Mouse (Mus musculus): ENCODE measurements at regions not wholly inside any gene's neighbourhood (a gene's known extent, or its start where the extent isn't known, plus 50 kb on each side); places are given as distances from the start of the nearest gene placed in this dataset.

- WGBS, result 51% methylated on average over 3 of the region's 3 CpGs
Observed at GRCm38 (mm10) chr12:29089634-29090033, 338.0 kb downstream of the Eipr1 start.

DNA sequence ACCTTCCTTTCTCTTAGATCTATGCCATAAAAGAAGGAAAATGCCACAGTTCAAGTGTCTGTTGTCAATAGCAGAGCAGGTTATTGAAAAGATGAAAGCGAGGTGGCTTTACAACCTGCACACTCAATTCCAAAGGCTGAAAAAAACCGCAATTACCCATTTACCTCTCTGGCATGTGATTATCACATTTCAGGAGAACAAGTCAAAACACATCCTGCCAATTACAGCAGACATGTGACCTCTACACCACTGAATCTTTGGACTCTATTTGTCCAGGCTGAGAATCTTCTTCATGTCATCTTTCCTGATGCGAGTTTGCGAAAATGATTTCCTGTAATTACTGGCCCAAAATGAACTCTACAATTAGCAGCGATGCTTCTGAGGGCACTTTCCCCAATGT lies 338.8 kb downstream of the Eipr1 start:
- H3K9me3 ChIP-seq (replicated peaks), result no peaks in the 10 kb centered on the region
- no peak overlapping the region for H3K9ac ChIP-seq
- H3K36me3 ChIP-seq, result no peaks in the 10 kb centered on the region
- H3K4me2 ChIP-seq, result no peak overlapping the region
- 84% methylated on average over 5 of the region's 5 CpGs for WGBS
- H3K27ac ChIP-seq (ENCODE audit: poor library complexity, severe bottlenecking), result no peak overlapping the region
- no peak overlapping the region for H3K4me3 ChIP-seq
- no peaks in the 10 kb centered on the region for H3K27me3 ChIP-seq (replicated peaks)
- H3K4me1 ChIP-seq (replicated peaks), result no peaks in the 10 kb centered on the region; the same call in 1 of the 2 replicates
- no peak for ATAC-seq (ENCODE audit: insufficient number of reproducible peaks, low FRiP score)

More at GRCm38 (mm10) chr12:29089634-29090033, 338.0 kb downstream of the Eipr1 start:
- Histone ChIP-seq H3K27me3 (replicated peaks) (no peaks in the 10 kb centered on the region), H3K4me2 (no peak overlapping the region), H3K9ac (no peak overlapping the region), H3K9me3 (replicated peaks) (no peaks in the 10 kb centered on the region), H3K36me3 (no peaks in the 10 kb centered on the region), H3K27ac (ENCODE audit: poor library complexity, severe bottlenecking) (no peak overlapping the region; the same call in 1 of the 2 replicates), H3K4me1 (replicated peaks) (no peaks in the 10 kb centered on the region; the same call in 1 of the 2 replicates), H3K4me3 (no peak overlapping the region)
- no peak for ATAC-seq (ENCODE audit: insufficient number of reproducible peaks, low FRiP score)

DNA sequence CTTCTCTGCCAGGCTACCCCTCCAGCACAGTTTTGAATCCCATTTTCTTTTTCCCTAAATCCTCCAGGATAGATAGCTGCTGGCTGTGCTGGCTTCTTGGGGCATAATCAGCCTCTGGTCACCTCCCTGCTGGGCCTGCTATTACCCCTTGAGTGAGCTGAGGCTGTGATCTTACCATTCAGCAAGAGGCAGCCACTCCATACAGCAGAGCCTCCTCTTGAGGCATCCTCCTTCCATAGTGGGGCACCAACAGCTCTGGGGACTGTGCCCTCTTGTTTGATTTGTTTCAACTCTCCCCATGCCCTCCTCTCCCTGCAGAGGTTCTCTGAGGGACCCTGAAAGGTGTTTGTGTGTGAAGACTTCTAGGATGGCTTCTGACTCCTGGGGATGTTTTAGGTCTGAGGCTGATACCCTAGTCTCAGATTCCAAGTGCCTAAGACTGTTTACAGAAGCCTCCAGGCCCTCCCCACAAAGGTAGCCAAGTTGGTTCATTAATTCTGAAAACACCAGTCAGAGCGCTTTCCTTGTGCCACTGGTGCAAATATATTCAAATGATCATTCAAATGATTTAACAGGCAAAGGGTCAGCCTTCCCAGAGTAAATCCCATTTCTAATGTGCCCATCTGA lies 343.9 kb downstream of the Eipr1 start:
- ATAC-seq (ENCODE audit: insufficient number of reproducible peaks, low FRiP score), result no peak
- Histone ChIP-seq H3K9me3 (replicated peaks) (no peaks in the 10 kb centered on the region), H3K4me3 (no peak overlapping the region), H3K9ac (no peak overlapping the region), H3K27me3 (replicated peaks) (no peaks in the 10 kb centered on the region; the same call in 1 of the 2 replicates), H3K4me2 (peak overlapping the region; percentile 47; the same call in 1 of the 2 replicates), H3K4me1 (replicated peaks) (peaks cover 11% of the 10 kb centered on the region), H3K36me3 (no peaks in the 10 kb centered on the region), H3K27ac (ENCODE audit: poor library complexity, severe bottlenecking) (peak overlapping the region; percentile 39; the same call in 1 of the 2 replicates)
- 54% methylated on average over 1 of the region's 1 CpGs for WGBS

DNA sequence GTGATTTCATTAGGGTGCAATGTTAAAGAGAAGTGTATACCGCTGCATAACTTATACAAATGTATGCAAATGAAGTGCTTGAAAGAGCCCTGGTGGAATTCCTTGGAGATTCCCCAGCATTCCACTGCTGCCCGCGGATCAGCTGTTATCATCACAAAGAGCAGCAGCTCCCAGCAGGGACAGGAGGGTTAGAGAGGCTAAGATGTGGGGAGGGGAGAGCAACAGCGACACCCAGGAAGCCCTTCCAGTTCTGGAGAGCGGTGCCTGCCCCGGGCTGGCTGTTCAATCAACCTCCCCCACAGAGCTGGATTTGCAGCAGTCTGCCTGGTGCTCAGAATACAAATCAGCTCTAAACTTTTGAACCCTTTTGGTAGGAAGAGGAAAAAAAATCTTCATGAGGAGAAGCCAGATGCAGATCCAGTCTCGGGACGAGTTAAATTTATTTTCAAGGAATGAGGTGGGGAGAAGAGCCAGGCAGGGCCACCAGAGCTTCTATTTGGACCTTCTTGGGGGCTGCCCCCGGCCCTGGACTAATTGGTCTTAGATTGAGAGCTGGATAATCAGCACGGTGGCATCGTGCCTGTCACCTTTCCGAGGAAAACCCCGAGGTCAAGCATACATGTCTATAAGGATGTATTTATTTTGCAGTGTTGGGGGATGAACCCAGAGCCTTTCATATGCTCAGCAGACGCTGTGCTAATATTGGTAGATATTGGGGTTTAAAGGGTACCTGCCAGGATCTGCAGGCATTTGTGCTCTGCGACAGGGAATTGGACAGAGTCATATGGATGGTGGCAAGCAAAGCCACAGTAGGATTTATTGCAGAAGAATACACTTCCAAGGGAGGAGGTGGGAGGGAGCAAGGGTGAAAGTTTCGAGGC lies 344.7 kb downstream of the Eipr1 start:
- Histone ChIP-seq H3K4me2 (peak overlapping the region; percentile 47), H3K27ac (ENCODE audit: poor library complexity, severe bottlenecking) (no peak overlapping the region)

GRCm38 (mm10) chr12:29100042-29100570 lies 348.5 kb downstream of the Eipr1 start:
- no peak overlapping the region for H3K4me2 ChIP-seq
- ATAC-seq (ENCODE audit: insufficient number of reproducible peaks, low FRiP score), result no peak
- H3K36me3 ChIP-seq, result no peaks in the 10 kb centered on the region
- H3K27ac ChIP-seq (ENCODE audit: poor library complexity, severe bottlenecking), result no peak overlapping the region
- no peak overlapping the region for H3K4me3 ChIP-seq
- 28% methylated on average over 3 of the region's 3 CpGs for WGBS
- H3K9ac ChIP-seq, result no peak overlapping the region
- H3K9me3 ChIP-seq (replicated peaks), result no peaks in the 10 kb centered on the region
- H3K27me3 ChIP-seq (replicated peaks), result no peaks in the 10 kb centered on the region; the same call in 1 of the 2 replicates
- peaks cover 11% of the 10 kb centered on the region for H3K4me1 ChIP-seq (replicated peaks)

More for the DNA sequence above, 344.7 kb downstream of the Eipr1 start:
- ATAC-seq (ENCODE audit: insufficient number of reproducible peaks, low FRiP score), result no peak
- Histone ChIP-seq H3K9ac (no peak overlapping the region), H3K9me3 (replicated peaks) (no peaks in the 10 kb centered on the region), H3K27me3 (replicated peaks) (no peaks in the 10 kb centered on the region; the same call in 1 of the 2 replicates), H3K36me3 (no peaks in the 10 kb centered on the region), H3K4me1 (replicated peaks) (peaks cover 11% of the 10 kb centered on the region), H3K4me3 (no peak overlapping the region)
- WGBS, result 10% methylated on average over 16 of the region's 16 CpGs

DNA sequence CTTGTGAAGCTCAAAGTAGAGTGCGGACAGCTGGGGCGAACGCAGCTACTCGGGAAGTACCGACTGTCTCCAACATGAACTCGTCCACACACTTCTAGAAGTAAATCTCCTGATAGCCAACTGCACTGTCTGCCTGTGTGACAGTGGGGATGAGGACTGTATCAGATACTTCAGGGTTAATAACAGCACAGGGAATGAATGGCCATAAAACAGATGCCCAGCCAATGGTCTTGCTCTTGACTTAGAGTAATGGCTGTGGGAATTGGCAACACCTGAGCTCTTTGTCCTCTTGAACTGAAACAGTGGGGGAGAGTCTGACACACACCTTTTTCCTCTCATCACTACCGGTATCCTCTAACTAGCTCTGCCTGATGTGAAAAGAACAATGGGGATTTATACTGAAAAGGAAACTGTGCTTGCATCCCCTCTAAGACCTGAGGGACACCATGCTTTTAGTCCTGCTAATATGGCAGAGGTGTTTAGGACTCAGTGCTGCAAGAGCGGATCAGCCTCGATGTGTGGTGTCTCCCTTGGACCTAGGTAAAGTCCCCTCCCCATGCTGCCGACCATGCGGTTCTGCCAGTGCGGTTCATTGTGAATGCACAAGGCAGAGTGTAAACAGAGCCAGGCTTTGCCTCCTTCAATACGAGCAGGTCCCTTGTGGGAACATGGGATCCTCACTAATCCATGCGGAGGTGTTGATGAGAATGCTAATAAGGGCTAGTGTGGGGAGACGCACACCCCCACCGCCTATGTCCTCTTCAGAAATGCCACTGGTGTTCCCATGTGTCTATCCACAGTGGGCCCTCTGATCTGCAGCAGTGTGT lies 355.5 kb downstream of the Eipr1 start:
- no peaks in the 10 kb centered on the region for H3K4me1 ChIP-seq (replicated peaks)
- H3K27me3 ChIP-seq (replicated peaks), result no peaks in the 10 kb centered on the region
- no peak overlapping the region for H3K4me2 ChIP-seq
- no peak overlapping the region for H3K27ac ChIP-seq (ENCODE audit: poor library complexity, severe bottlenecking)
- no peak overlapping the region for H3K9ac ChIP-seq
- no peaks in the 10 kb centered on the region for H3K9me3 ChIP-seq (replicated peaks)
- 64% methylated on average over 16 of the region's 16 CpGs for WGBS
- no peaks in the 10 kb centered on the region for H3K36me3 ChIP-seq
- ATAC-seq (ENCODE audit: insufficient number of reproducible peaks, low FRiP score), result no peak
- H3K4me3 ChIP-seq, result no peak overlapping the region

GRCm38 (mm10) chr12:29107720-29108051 lies 356.1 kb downstream of the Eipr1 start:
- Histone ChIP-seq H3K27ac (ENCODE audit: poor library complexity, severe bottlenecking) (no peak overlapping the region), H3K9me3 (replicated peaks) (no peaks in the 10 kb centered on the region), H3K27me3 (replicated peaks) (no peaks in the 10 kb centered on the region), H3K36me3 (no peaks in the 10 kb centered on the region), H3K4me1 (replicated peaks) (no peaks in the 10 kb centered on the region), H3K9ac (no peak overlapping the region), H3K4me2 (no peak overlapping the region), H3K4me3 (no peak overlapping the region)
- ATAC-seq (ENCODE audit: insufficient number of reproducible peaks, low FRiP score), result no peak
- WGBS, result 79% methylated on average over 3 of the region's 3 CpGs

GRCm38 (mm10) chr12:29118336-29118735 lies 366.7 kb downstream of the Eipr1 start:
- Histone ChIP-seq H3K27ac (ENCODE audit: poor library complexity, severe bottlenecking) (no peak overlapping the region), H3K27me3 (replicated peaks) (no peaks in the 10 kb centered on the region), H3K36me3 (no peaks in the 10 kb centered on the region), H3K4me3 (no peak overlapping the region), H3K4me1 (replicated peaks) (peaks cover 9% of the 10 kb centered on the region), H3K4me2 (no peak overlapping the region), H3K9ac (no peak overlapping the region), H3K9me3 (replicated peaks) (no peaks in the 10 kb centered on the region)
- 41% methylated on average over 2 of the region's 2 CpGs for WGBS
- ATAC-seq (ENCODE audit: insufficient number of reproducible peaks, low FRiP score), result no peak

- Histone ChIP-seq H3K27ac (ENCODE audit: poor library complexity, severe bottlenecking) (no peak overlapping the region), H3K4me2 (no peak overlapping the region), H3K27me3 (replicated peaks) (no peaks in the 10 kb centered on the region), H3K4me3 (no peak overlapping the region), H3K4me1 (replicated peaks) (peaks cover 8% of the 10 kb centered on the region), H3K36me3 (no peaks in the 10 kb centered on the region), H3K9ac (no peak overlapping the region), H3K9me3 (replicated peaks) (no peaks in the 10 kb centered on the region)
- ATAC-seq (ENCODE audit: insufficient number of reproducible peaks, low FRiP score), result no peak
- 93% methylated on average over 2 of the region's 2 CpGs for WGBS
Observed at GRCm38 (mm10) chr12:29121159-29121558, 369.6 kb downstream of the Eipr1 start.

DNA sequence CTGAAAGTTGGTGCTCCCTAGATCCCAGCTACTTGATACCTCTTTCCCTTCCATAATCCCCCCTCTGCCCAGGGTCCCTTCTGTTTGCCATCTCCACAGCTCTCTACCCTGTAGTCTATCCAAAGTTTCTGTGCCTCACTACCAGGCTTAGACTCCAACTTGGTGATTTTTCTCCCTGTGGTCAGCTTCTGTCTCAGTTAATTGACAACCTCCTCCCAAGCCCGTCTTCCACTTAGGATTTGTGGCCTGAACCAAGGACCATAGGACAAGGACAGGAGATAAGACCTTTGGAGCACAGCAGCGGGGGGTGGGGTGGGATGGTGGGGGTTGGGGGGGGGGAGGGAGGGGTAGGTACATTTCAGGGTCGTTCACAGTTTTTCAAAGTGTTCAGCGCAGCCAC lies 371.3 kb downstream of the Eipr1 start:
- H3K36me3 ChIP-seq, result no peaks in the 10 kb centered on the region
- H3K4me1 ChIP-seq (replicated peaks), result peaks cover 4% of the 10 kb centered on the region; the same call in 1 of the 2 replicates
- no peak overlapping the region for H3K27ac ChIP-seq (ENCODE audit: poor library complexity, severe bottlenecking)
- no peak overlapping the region for H3K4me2 ChIP-seq
- no peak overlapping the region for H3K9ac ChIP-seq
- H3K27me3 ChIP-seq (replicated peaks), result no peaks in the 10 kb centered on the region
- no peak overlapping the region for H3K4me3 ChIP-seq
- no peak for ATAC-seq (ENCODE audit: insufficient number of reproducible peaks, low FRiP score)
- no peaks in the 10 kb centered on the region for H3K9me3 ChIP-seq (replicated peaks)
- 48% methylated on average over 4 of the region's 4 CpGs for WGBS
